Mouse (Mus musculus): ENCODE measurements around the gene 2310022B05Rik. TPM values are rescaled to one million over a fixed set of nuclear protein-coding genes. Genes with fewer than 3 reads are reported as not detected.

Gene 2310022B05Rik
- total and polyA plus RNA-seq, 3 experiments, result 6.2 to 27.0 TPM; not detected in 1

DNA sequence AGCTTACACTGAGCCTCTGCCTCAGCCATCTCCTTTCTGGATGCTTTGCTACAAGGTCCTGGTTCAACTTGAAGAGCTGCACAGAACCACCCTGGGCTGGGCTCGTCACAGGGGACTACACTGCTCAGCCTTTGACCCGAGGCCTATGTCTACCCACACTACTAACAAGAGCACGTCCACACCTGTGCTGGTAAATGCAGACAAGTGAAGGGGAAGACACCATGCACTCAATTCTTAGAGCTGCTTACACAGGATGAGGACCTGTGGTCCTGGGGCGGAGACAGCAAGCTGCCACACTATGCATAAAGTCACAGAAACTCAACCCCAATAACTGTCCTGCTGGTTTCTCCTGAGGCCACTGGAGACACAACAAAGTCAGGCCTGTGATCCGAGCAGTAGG, 37.1 kb upstream of the 2310022B05Rik start:
- no peak overlapping the region for H3K9ac ChIP-seq (ENCODE audit: control insufficient read depth, low read depth, low read length, poor library complexity, severe bottlenecking)
- no peak for TF ChIP-seq NRF1 (IDR thresholded peaks at IDR 0.05; ENCODE audit: insufficient read depth, low read depth, low read length, poor library complexity, severe bottlenecking)
- TF ChIP-seq MYC (IDR thresholded peaks at IDR 0.05; ENCODE audit: low read depth, low read length), result no peak
- TF ChIP-seq BHLHE40 (IDR thresholded peaks at IDR 0.05; ENCODE audit: borderline replicate concordance, low read depth, low read length), result no peak
- no peak for TF ChIP-seq USF1 (IDR thresholded peaks at IDR 0.05; ENCODE audit: low read depth, low read length)
- no peak for TF ChIP-seq ELF1 (IDR thresholded peaks at IDR 0.05; ENCODE audit: low read depth, low read length)
- TF ChIP-seq TAL1 (IDR thresholded peaks at IDR 0.05; ENCODE audit: low read length), result no peak
- TF ChIP-seq SMC3 (IDR thresholded peaks at IDR 0.05; ENCODE audit: low read depth, low read length), result no peak
- no peak for TF ChIP-seq ZKSCAN1 (IDR thresholded peaks at IDR 0.05; ENCODE audit: low read depth, low read length)
- no peak for TF ChIP-seq MAZ (IDR thresholded peaks at IDR 0.05; ENCODE audit: low read depth, low read length)
- no peak for TF ChIP-seq POLR2AphosphoS5 (IDR thresholded peaks at IDR 0.05; ENCODE audit: borderline replicate concordance, low read depth, low read length)
- no peak for DNase-seq (ENCODE audit: low read depth, low spot score)
- no peaks in the 10 kb centered on the region for H3K9me3 ChIP-seq (replicated peaks; ENCODE audit: insufficient read depth, low read length)
- no peak overlapping the region for H3K4me3 ChIP-seq (ENCODE audit: control insufficient read depth in 1 of 2, insufficient read depth in 1 of 2, low read depth in 2 of 2, low read length in 2 of 2)
- H3K27ac ChIP-seq (ENCODE audit: control insufficient read depth, low read depth, low read length), result no peak overlapping the region
- H3K4me1 ChIP-seq (ENCODE audit: control insufficient read depth in 1 of 2, insufficient read depth in 2 of 2, low read length in 2 of 2), result peaks cover 7 to 9% of the 10 kb centered on the region in 2 experiments
- H3K79me2 ChIP-seq (ENCODE audit: control insufficient read depth, insufficient read depth, low read length, poor library complexity), result no peaks in the 10 kb centered on the region
- H3K27me3 ChIP-seq (ENCODE audit: control insufficient read depth in 1 of 2, insufficient read depth in 2 of 2, low read length in 2 of 2), result no peaks in the 10 kb centered on the region
- H3K36me3 ChIP-seq (ENCODE audit: control insufficient read depth in 1 of 2, insufficient read depth in 2 of 2, low read length in 2 of 2), result peaks cover 7% of the 10 kb centered on the region in 2 experiments

DNA sequence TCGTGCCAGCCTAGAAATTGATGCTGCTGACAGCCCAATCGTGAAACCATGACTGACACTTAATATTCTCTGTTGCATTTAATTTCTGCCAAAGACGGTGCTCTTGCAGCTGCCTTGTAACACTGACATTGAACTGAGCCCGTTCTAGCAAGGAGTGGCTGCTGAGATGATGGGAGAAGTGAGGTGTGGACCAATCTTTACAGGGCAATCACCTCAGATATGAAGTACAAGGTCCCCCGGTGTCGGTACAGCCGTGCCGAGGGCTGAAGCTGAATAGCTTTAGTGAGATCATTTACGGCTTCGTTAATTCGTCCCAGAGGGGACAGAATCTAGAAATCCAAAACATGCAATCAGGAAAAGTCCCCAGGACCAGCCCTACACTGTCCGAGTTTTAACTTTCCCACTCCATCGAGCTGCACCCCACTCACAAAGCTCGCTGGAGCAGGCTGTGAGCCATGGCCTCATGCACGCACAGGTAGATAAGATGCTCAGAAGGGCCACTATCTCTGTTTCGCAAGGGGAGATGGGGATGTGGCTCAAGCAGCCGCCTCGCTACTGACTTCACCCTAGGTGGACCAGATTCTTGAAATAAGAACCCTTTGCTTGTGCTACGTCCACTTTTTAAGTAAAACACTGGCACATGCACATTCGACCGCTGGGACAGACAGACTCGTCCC, 32.4 kb upstream of the 2310022B05Rik start:
- H3K9ac ChIP-seq (ENCODE audit: control insufficient read depth, low read depth, low read length, poor library complexity, severe bottlenecking), result no peak overlapping the region
- TF ChIP-seq TCF12 (IDR thresholded peaks at IDR 0.05; ENCODE audit: low read depth, low read length) (no peak), CHD2 (IDR thresholded peaks at IDR 0.05; ENCODE audit: low read length) (no peak), JUND (IDR thresholded peaks at IDR 0.05; ENCODE audit: low read depth, low read length) (no peak), ZNF384 (IDR thresholded peaks at IDR 0.05; ENCODE audit: low read depth, low read length) (no peak), SMC3 (IDR thresholded peaks at IDR 0.05; ENCODE audit: low read depth, low read length) (no peak), NRF1 (IDR thresholded peaks at IDR 0.05; ENCODE audit: insufficient read depth, low read depth, low read length, poor library complexity, severe bottlenecking) (no peak), RAD21 (IDR thresholded peaks at IDR 0.05; ENCODE audit: low read depth, low read length) (no peak), MAZ (IDR thresholded peaks at IDR 0.05; ENCODE audit: low read depth, low read length) (no peak), POLR2AphosphoS5 (IDR thresholded peaks at IDR 0.05; ENCODE audit: borderline replicate concordance, low read depth, low read length) (no peak), USF2 (IDR thresholded peaks at IDR 0.05; ENCODE audit: borderline replicate concordance in 1 of 2, insufficient read depth in 1 of 2, low read depth in 1 of 2, low read length in 2 of 2) (no peak), EP300 (IDR thresholded peaks at IDR 0.05; ENCODE audit: low read depth in 1 of 2, low read length in 2 of 2) (no peak), NELFE (IDR thresholded peaks at IDR 0.05; ENCODE audit: low read depth, low read length) (no peak)
- peaks cover 0 to under 1% of the 10 kb centered on the region in 2 experiments; a peak in 1 of 4 replicates for H3K4me1 ChIP-seq (ENCODE audit: control insufficient read depth in 1 of 2, insufficient read depth in 2 of 2, low read length in 2 of 2)
- no peak overlapping the region for H3K4me3 ChIP-seq (ENCODE audit: control insufficient read depth in 1 of 2, insufficient read depth in 1 of 2, low read depth in 2 of 2, low read length in 2 of 2)
- no peak overlapping the region for H3K27ac ChIP-seq (ENCODE audit: control insufficient read depth, low read depth, low read length)
- H3K27me3 ChIP-seq (ENCODE audit: control insufficient read depth in 1 of 2, insufficient read depth in 2 of 2, low read length in 2 of 2), result no peaks in the 10 kb centered on the region
- no peak for DNase-seq (ENCODE audit: low read depth, low spot score)
- no peaks in the 10 kb centered on the region for H3K9me3 ChIP-seq (replicated peaks; ENCODE audit: insufficient read depth, low read length)
- H3K79me2 ChIP-seq (ENCODE audit: control insufficient read depth, insufficient read depth, low read length, poor library complexity), result no peaks in the 10 kb centered on the region
- H3K36me3 ChIP-seq (ENCODE audit: control insufficient read depth in 1 of 2, insufficient read depth in 2 of 2, low read length in 2 of 2), result peaks cover under 1 to 5% of the 10 kb centered on the region in 2 experiments; a peak in 3 of 4 replicates

Data from MEL (cell line).